Mouse (Mus musculus) lung, postnatal 0 days (tissue): ENCODE measurements around the gene Oaz1. TPM values are rescaled to one million over a fixed set of nuclear protein-coding genes. Genes with fewer than 3 reads are reported as not detected.
A peak's percentile ranks its signal among the peaks of the same experiment; 100 is the strongest.

Experiments used
- ATAC-seq: fragments of 200-750 bp; cut with Nextera tagmentation; 2 replicates; pipeline ENCODE4 v1.8.0; 2017; ENCODE audit warnings: moderate library complexity
- DNase-seq: peaks from one replicate; pipeline ENCODE4 v3.0.0-alpha.2; 2016; ENCODE audit warnings: low spot score
- H3K27ac ChIP-seq: fragments of 300-500 bp; sonication (generic); 2 replicates; pipeline ENCODE4 v1.5.1; 2014; ENCODE audit warnings: antibody characterized with exemption, mild to moderate bottlenecking, low read length, mixed read lengths
- H3K27me3 ChIP-seq: fragments of 300-500 bp; sonication (generic); replicated peaks from 2 replicates; pipeline ENCODE4 v1.6.1; 2014; ENCODE audit warnings: low read length, mixed read lengths; ENCODE audit not compliant: insufficient read depth
- H3K36me3 ChIP-seq: fragments of 300-500 bp; sonication (generic); 2 replicates; pipeline ENCODE4 v1.6.1; 2014; ENCODE audit warnings: low read length, mixed read lengths; ENCODE audit not compliant: insufficient read depth
- H3K4me1 ChIP-seq: fragments of 300-500 bp; sonication (generic); 2 replicates; pipeline ENCODE4 v1.6.1; 2014; ENCODE audit warnings: antibody characterized with exemption, low read depth, low read length, mixed read lengths; ENCODE audit not compliant: insufficient read depth
- H3K4me2 ChIP-seq: fragments of 300-500 bp; sonication (generic); replicated peaks from 2 replicates; pipeline ENCODE4 v1.6.1; 2014; ENCODE audit warnings: low read depth, mild to moderate bottlenecking, low read length, moderate library complexity, mixed read lengths
- H3K4me3 ChIP-seq: fragments of 300-500 bp; sonication (generic); 2 replicates; pipeline ENCODE4 v1.5.1; 2014; ENCODE audit warnings: low read depth, low read length
- H3K9ac ChIP-seq: fragments of 300-500 bp; sonication (generic); replicated peaks from 2 replicates; pipeline ENCODE4 v1.6.1; 2014; ENCODE audit warnings: low read depth, mild to moderate bottlenecking
- H3K9me3 ChIP-seq: fragments of 300-500 bp; sonication (generic); 2 replicates; pipeline ENCODE4 v1.6.1; 2016; ENCODE audit warnings: low read length, mixed read lengths
- CTCF ChIP-seq: IDR thresholded peaks from 2 replicates; pipeline ENCODE4 v1.5.1; 2016; ENCODE audit warnings: antibody characterized with exemption, mild to moderate bottlenecking
- EP300 ChIP-seq: IDR thresholded peaks from 2 replicates; pipeline ENCODE4 v1.6.1; 2016; ENCODE audit warnings: antibody characterized with exemption, mild to moderate bottlenecking, control low read depth
- WGBS: fragments of 180-500 bp; shearing (Covaris S2); extraction: QIAGEN DNeasy Blood & Tissue Kit; methylation state at CpG from one replicate; pipeline ENCODE4 v1.1.7; 2014; 5-methylcytosine and 5-hydroxymethylcytosine counted together
- polyA plus RNA-seq: library from polyadenylated mRNA; unstranded; fragments of >200 nt; fragmentation: Nextera tagmentation; extraction: Ambion mirVana; gene quantifications from 2 replicates; pipeline ENCODE4 v1.2.1, GENCODE M21; 2015

Oaz1 gene
- polyA plus RNA-seq, 1 experiment from 2014 or later = 1,416 TPM

GRCm38 (mm10) chr10:80793803-80794202, 32.7 kb upstream of the Oaz1 start:
- peaks cover 30% of the 10 kb centered on the region for H3K36me3 ChIP-seq
- no peaks in the 10 kb centered on the region for H3K27me3 ChIP-seq
- no peak overlapping the region for H3K27ac ChIP-seq
- TF ChIP-seq EP300 = no peak
- no peak for TF ChIP-seq CTCF
- WGBS = 80% methylated on average over 4 of the region's 4 CpGs
- no peaks in the 10 kb centered on the region for H3K9me3 ChIP-seq
- ATAC-seq = no peak
- H3K4me3 ChIP-seq = no peak overlapping the region
- H3K4me2 ChIP-seq = no peak overlapping the region
- DNase-seq = no peak
- H3K4me1 ChIP-seq = peaks cover 9% of the 10 kb centered on the region; the same call in 1 of the 2 replicates
- no peak overlapping the region for H3K9ac ChIP-seq

- Histone ChIP-seq H3K36me3 (peaks cover 23% of the 10 kb centered on the region; the same call in 1 of the 2 replicates), H3K4me2 (no peak overlapping the region), H3K27ac (no peak overlapping the region), H3K9ac (no peak overlapping the region), H3K4me1 (peaks cover 16% of the 10 kb centered on the region), H3K4me3 (no peak overlapping the region), H3K9me3 (no peaks in the 10 kb centered on the region), H3K27me3 (no peaks in the 10 kb centered on the region)
- no peak for DNase-seq
- no peak for ATAC-seq
- WGBS = 86% methylated on average over 8 of the region's 8 CpGs
- no peak for TF ChIP-seq CTCF
Observed at GRCm38 (mm10) chr10:80794750-80795149, 31.7 kb upstream of the Oaz1 start.

GRCm38 (mm10) chr10:80796307-80796848, 30.1 kb upstream of the Oaz1 start:
- TF ChIP-seq EP300 (no peak), CTCF (no peak)
- H3K4me3 ChIP-seq = no peak overlapping the region
- no peak for DNase-seq
- peaks cover 16% of the 10 kb centered on the region for H3K4me1 ChIP-seq
- H3K27ac ChIP-seq = no peak overlapping the region
- H3K36me3 ChIP-seq = 0 out of 2 replicates have a peak, but pooled peaks cover 8% of the 10 kb centered on the region
- WGBS = 77% methylated on average over 9 of the region's 9 CpGs
- no peak overlapping the region for H3K9ac ChIP-seq
- no peak for ATAC-seq
- no peaks in the 10 kb centered on the region for H3K9me3 ChIP-seq
- H3K4me2 ChIP-seq = no peak overlapping the region
- no peaks in the 10 kb centered on the region for H3K27me3 ChIP-seq

GRCm38 (mm10) chr10:80797186-80798149, 29.0 kb upstream of the Oaz1 start:
- H3K4me2 ChIP-seq = peak overlapping the region; percentile 85
- TF ChIP-seq CTCF (no peak), EP300 (no peak)
- 2% methylated on average over 52 of the region's 59 CpGs for WGBS
- peak; percentile 81 for DNase-seq
- peaks cover 16% of the 10 kb centered on the region for H3K4me1 ChIP-seq
- peak overlapping the region; percentile 98 for H3K9ac ChIP-seq
- H3K4me3 ChIP-seq = peak overlapping the region; percentile 84
- ATAC-seq = peak; percentile 71
- no peaks in the 10 kb centered on the region for H3K27me3 ChIP-seq
- H3K36me3 ChIP-seq = 0 out of 2 replicates have a peak, but pooled peaks cover 11% of the 10 kb centered on the region
- no peaks in the 10 kb centered on the region for H3K9me3 ChIP-seq
- H3K27ac ChIP-seq = peak overlapping the region; percentile 94

GRCm38 (mm10) chr10:80798150-80799006, 28.1 kb upstream of the Oaz1 start, which contains the start of the genes Sf3a2 and Plekhj1:
Gene Sf3a2 (plus strand): TSS chr10:80798198.
Gene Plekhj1 (minus strand): TSS chr10:80798626.
- no peaks in the 10 kb centered on the region for H3K9me3 ChIP-seq
- peak within 1 kb of the TSS; percentile 84 for H3K4me3 ChIP-seq
- ATAC-seq = peak; percentile 96
- H3K27me3 ChIP-seq = no peaks in the 10 kb centered on the region
- WGBS = 1% methylated on average over 91 of the region's 104 CpGs
- 0 out of 2 replicates have a peak, but pooled peaks cover 11% of the 10 kb centered on the region for H3K36me3 ChIP-seq
- H3K27ac ChIP-seq = peak within 1 kb of the TSS; percentile 94
- TF ChIP-seq EP300 (peak; percentile 33; the same call in 1 of the 2 replicates), CTCF (no peak)
- peaks cover 16% of the 10 kb centered on the region for H3K4me1 ChIP-seq
- H3K4me2 ChIP-seq = peak within 1 kb of the TSS; percentile 85
- peak within 1 kb of the TSS; percentile 98 for H3K9ac ChIP-seq
- DNase-seq = peak; percentile 99
